Comparison of ENCODE assay signal across 10 mouse cellular contexts in the genomic region with DNA sequence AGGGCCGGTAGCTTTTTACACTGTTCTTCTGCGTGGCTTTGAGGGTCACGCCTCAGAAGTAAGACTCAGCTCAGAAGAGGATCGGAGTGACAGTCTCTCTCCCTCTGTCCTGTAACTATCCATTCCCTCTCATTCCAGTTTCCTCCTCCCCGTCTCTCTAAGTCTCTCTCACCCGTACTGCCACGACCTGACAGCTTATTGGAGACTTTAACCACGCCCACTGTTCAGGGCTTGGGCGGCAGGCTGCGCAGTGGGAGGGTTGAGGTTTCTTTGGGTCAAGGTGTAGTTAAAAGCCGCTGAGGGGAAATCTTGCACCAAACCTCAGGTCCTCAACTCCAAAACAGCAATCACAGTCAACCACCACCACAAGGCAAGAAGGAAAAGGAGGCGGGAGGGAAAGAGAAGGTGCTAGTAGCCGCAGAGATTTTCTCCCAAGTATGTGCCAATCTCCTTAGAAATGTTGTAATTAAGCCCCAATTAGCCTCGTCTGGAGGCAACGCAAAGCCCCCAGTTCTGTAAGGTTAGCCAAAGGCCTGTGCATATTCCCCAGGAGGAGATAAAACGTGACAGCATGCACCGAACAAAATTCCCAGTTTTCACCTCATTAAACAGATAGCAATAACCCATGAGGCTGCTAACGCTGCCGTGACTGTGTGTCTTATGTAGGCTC. TPM values are rescaled to one million over a fixed set of nuclear protein-coding genes. Genes with fewer than 3 reads are reported as not detected.
DNase-seq lines count a peak whose midpoint lies in the region; ATAC-seq and TF ChIP-seq lines count a peak whose summit lies in the region.
"Had no signal": no experiment of that assay in that cellular context is flagged by ENCODE, and none has a peak within 500 bp of the region (broad histone marks: within the 10 kb centered on the region; RNA-seq: fewer than 3 reads in every experiment).

No protein-coding gene starts in this region.

- H3K27ac ChIP-seq in heart, embryonic 16.5 days (ENCODE audit: low read length) = no peak overlapping the region
- no peak overlapping the region for H3K27ac ChIP-seq in forebrain, postnatal 0 days (ENCODE audit: low read depth, low read length)
- no peak overlapping the region for H3K27ac ChIP-seq in limb, embryonic 10.5 days
- H3K27ac ChIP-seq in neural tube, embryonic 14.5 days (ENCODE audit: low read depth, low read length) = no peak overlapping the region
- no peak overlapping the region for H3K27ac ChIP-seq in left cerebral cortex, adult 2 months
- H3K27ac ChIP-seq: macrophage had no signal

- peak overlapping the region; percentile 59 for H3K4me2 ChIP-seq in heart, embryonic 16.5 days (ENCODE audit: low read depth, low read length)
- peak overlapping the region; percentile 41 for H3K4me2 ChIP-seq in forebrain, postnatal 0 days (ENCODE audit: low read depth)
- peak overlapping the region; percentile 34 for H3K4me2 ChIP-seq in neural tube, embryonic 14.5 days (ENCODE audit: low read depth, low read length)

- peaks cover 8% of the 10 kb centered on the region for H3K4me1 ChIP-seq in heart, embryonic 16.5 days (ENCODE audit: control insufficient read depth, insufficient read depth, low read length)
- H3K4me1 ChIP-seq in forebrain, postnatal 0 days (ENCODE audit: insufficient read depth) = no peaks in the 10 kb centered on the region
- peaks cover 16% of the 10 kb centered on the region for H3K4me1 ChIP-seq in limb, embryonic 10.5 days
- H3K4me1 ChIP-seq in neural tube, embryonic 14.5 days (ENCODE audit: control insufficient read depth, insufficient read depth, low read length) = no peaks in the 10 kb centered on the region

- no peak for TF ChIP-seq CTCF in forebrain, postnatal 0 days (IDR thresholded peaks at IDR 0.05; ENCODE audit: low read depth)
- no peak for TF ChIP-seq CTCF in left cerebral cortex, adult 2 months (IDR thresholded peaks at IDR 0.05)

- 21% methylated on average over 19 of the region's 19 CpGs for WGBS in heart, embryonic 16.5 days
- 9% methylated on average over 19 of the region's 19 CpGs for WGBS in forebrain, postnatal 0 days
- 17% methylated on average over 19 of the region's 19 CpGs for WGBS in limb, embryonic 10.5 days
- 10% methylated on average over 19 of the region's 19 CpGs for WGBS in neural tube, embryonic 14.5 days

- no peak for DNase-seq in heart, adult 9 months (ENCODE audit: low spot score in 2 of 2)
- DNase-seq in forebrain, postnatal 0 days = no peak
- peak; percentile 36 for DNase-seq in limb, embryonic 10.5 days (ENCODE audit: low spot score)
- DNase-seq in spleen, postnatal 36 days (ENCODE audit: low spot score in 2 of 2) = no peak
- DNase-seq in cerebellum, postnatal 36 days = no peak
- no peak for DNase-seq in left cerebral cortex, adult 2 months (ENCODE audit: extremely low spot score in 1 of 2, low spot score in 2 of 2)

- no peaks in the 10 kb centered on the region for H3K27me3 ChIP-seq in heart, embryonic 16.5 days (ENCODE audit: control insufficient read depth, insufficient read depth, low read length)
- no peaks in the 10 kb centered on the region for H3K27me3 ChIP-seq in forebrain, postnatal 0 days (ENCODE audit: insufficient read depth, low read length)
- peaks cover 43% of the 10 kb centered on the region; the same call in 1 of the 2 replicates for H3K27me3 ChIP-seq in limb, embryonic 10.5 days (ENCODE audit: low read depth, poor library complexity, severe bottlenecking)
- H3K27me3 ChIP-seq in neural tube, embryonic 14.5 days (ENCODE audit: control insufficient read depth, insufficient read depth, low read length) = no peaks in the 10 kb centered on the region

- peak overlapping the region; percentile 35 for H3K4me3 ChIP-seq in heart, embryonic 16.5 days (ENCODE audit: low read length)
- peak overlapping the region; percentile 8; the same call in 1 of the 2 replicates for H3K4me3 ChIP-seq in forebrain, postnatal 0 days (ENCODE audit: low read depth, low read length)
- peak overlapping the region; percentile 39 for H3K4me3 ChIP-seq in limb, embryonic 10.5 days
- no peak overlapping the region for H3K4me3 ChIP-seq in neural tube, embryonic 14.5 days (ENCODE audit: low read depth, low read length)
- no peak overlapping the region for H3K4me3 ChIP-seq in left cerebral cortex, adult 2 months

- no peak overlapping the region for H3K9ac ChIP-seq in heart, embryonic 16.5 days (ENCODE audit: low read length)
- H3K9ac ChIP-seq in forebrain, postnatal 0 days = no peak overlapping the region
- H3K9ac ChIP-seq in neural tube, embryonic 14.5 days (replicated peaks; ENCODE audit: low read depth, low read length) = no peak overlapping the region

- ATAC-seq in heart, embryonic 16.5 days (replicated peaks; ENCODE audit: extremely low read depth, insufficient read depth, low FRiP score) = no peak
- ATAC-seq in forebrain, postnatal 0 days = no peak
- no peak; the same call in 1 of the 2 replicates for ATAC-seq in neural tube, embryonic 14.5 days (ENCODE audit: low read depth)

- intact Hi-C loops in left cerebral cortex, adult 2 months (cut with DNase I) = no loop called here

- H3K9me3 ChIP-seq in heart, embryonic 16.5 days (replicated peaks; ENCODE audit: control insufficient read depth, low read length) = no peaks in the 10 kb centered on the region
- H3K9me3 ChIP-seq in forebrain, postnatal 0 days (ENCODE audit: low read length) = no peaks in the 10 kb centered on the region
- no peaks in the 10 kb centered on the region for H3K9me3 ChIP-seq in limb, embryonic 10.5 days (replicated peaks)
- no peaks in the 10 kb centered on the region for H3K9me3 ChIP-seq in neural tube, embryonic 14.5 days (ENCODE audit: control insufficient read depth, low read length)
- H3K9me3 ChIP-seq: G1E had no signal

- H3K36me3 ChIP-seq in heart, embryonic 16.5 days (ENCODE audit: control insufficient read depth, insufficient read depth) = no peaks in the 10 kb centered on the region
- H3K36me3 ChIP-seq in forebrain, postnatal 0 days (ENCODE audit: insufficient read depth) = no peaks in the 10 kb centered on the region
- no peaks in the 10 kb centered on the region for H3K36me3 ChIP-seq in limb, embryonic 10.5 days
- no peaks in the 10 kb centered on the region for H3K36me3 ChIP-seq in neural tube, embryonic 14.5 days (ENCODE audit: control insufficient read depth, insufficient read depth, low read length)
- H3K36me3 ChIP-seq: G1E had no signal

RNA-seq across cellular contexts. Expression of a gene that starts 45.8 kb away (rescaled TPM):
- polyA plus RNA-seq in heart, embryonic 16.5 days (2015; fragmentation: Nextera tagmentation; extraction: Ambion mirVana) = 14.6 and 15.7 TPM in 2 replicates
- total RNA-seq in forebrain, postnatal 0 days (2014; rRNA removed) = 20.7 and 24.9 TPM in 2 replicates
- 9.3 and 14.0 TPM in 2 replicates for polyA plus RNA-seq in forebrain, postnatal 0 days (2015; fragmentation: Nextera tagmentation; extraction: Ambion mirVana)
- 24.7 and 29.9 TPM in 2 replicates for polyA plus RNA-seq in limb, embryonic 10.5 days (2016; fragmentation: Nextera tagmentation; extraction: Ambion mirVana)
- 17.6 and 18.0 TPM in 2 replicates for polyA plus RNA-seq in neural tube, embryonic 14.5 days (2014; fragmentation: Nextera tagmentation; extraction: Ambion mirVana)
- 10 to 100 TPM; 46.2 to 62.8 TPM for total RNA-seq in left cerebral cortex, adult 2 months (2021)

Comparison
In these comparisons a context has a peak if more than half of its experiments do, and no peak if none do; other contexts are left out.
1. H3K4me3 ChIP-seq: peak in heart, embryonic 16.5 days (single experiment), forebrain, postnatal 0 days (single experiment) and limb, embryonic 10.5 days (single experiment); none in neural tube, embryonic 14.5 days (single experiment) and left cerebral cortex, adult 2 months (single experiment).
2. Peak in every context shown above with its lines, with median percentiles within 50 percentile points of each other: H3K4me2 ChIP-seq.